Mouse (Mus musculus) bone marrow, adult 2 months (tissue): Measurements from ENCODE around the gene Icos.

Source experiments
- CTCF ChIP-seq: fragments of 200-500 bp; IDR thresholded peaks from 2 replicates; pipeline ENCODE4 v1.5.1; 2011; ENCODE audit warnings: low read length, control low read depth; ENCODE audit not compliant: control insufficient read depth, insufficient read depth
- POLR2A ChIP-seq: fragments of 200-500 bp; IDR thresholded peaks from 2 replicates; pipeline ENCODE4 v1.6.1; 2011; ENCODE audit warnings: low read depth, mild to moderate bottlenecking, control low read depth, low read length, borderline replicate concordance; ENCODE audit not compliant: control insufficient read depth

DNA sequence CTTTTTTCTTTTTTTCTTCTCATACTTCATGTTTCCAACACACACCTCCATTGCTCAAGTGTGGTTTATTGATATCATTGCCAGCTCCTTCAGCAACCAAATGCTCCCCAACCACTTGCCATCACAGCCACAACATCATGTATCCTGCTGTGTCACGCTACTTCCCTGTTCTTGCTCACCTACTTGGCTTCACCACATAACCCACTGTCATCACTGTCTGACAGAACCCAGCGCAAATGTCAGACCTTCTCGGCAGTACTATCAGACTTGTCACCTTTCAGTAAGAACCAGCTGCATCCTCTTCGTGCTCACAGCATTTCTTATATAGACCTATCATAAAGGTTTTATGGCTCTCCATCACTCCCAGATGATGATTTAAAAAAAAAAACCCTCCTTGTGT is 61.6 kb downstream of the Icos start:
- TF ChIP-seq CTCF (no peak), POLR2A (no peak)
